Mouse (Mus musculus): ENCODE measurements around the gene Prdm2.

Gene Prdm2

DNA sequence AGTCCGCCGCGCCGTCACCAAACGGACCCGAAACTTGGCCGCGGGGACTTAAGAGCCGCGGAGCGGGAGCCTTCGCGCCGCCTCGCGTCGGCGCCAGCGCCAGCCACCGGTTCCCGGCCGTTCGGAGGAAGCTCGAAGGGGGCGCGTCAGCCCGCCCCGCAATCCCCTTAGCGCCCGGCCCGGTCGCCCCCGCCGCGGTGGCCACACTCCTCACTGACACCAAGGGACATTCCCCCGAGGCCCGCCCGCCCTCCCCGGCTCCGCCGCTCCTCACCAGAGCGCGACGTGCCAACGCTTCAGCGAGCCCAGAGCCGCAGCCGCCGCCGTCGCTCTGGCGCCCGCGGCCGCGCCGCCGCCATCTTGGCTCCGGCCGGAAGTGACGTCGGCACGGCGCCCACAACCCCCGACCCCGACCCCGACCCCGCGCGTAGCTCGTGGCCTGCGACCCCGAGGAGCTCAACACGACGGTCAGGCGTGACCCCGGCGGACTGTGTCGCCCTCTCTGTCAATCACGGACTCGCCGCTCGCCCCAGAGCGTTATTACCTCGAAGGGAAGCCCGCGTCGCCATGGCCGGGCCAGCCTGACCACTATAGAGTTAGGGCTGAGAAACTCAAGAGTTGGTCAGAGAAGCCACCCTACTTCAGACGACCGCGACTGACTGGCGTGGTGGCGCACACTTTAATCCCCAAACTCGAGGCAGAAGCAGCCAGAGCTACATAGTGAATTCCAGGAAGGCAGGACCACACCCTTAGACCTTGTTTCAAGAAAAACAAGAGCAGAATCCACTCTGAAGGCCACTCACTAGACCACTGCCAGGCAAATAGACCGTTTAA lies at the start of gene Prdm2:
Prdm2 (minus strand) TSS at position 655 of the 834 bp plus-strand sequence.
- peak; percentile 88 for DNase-seq

DNA sequence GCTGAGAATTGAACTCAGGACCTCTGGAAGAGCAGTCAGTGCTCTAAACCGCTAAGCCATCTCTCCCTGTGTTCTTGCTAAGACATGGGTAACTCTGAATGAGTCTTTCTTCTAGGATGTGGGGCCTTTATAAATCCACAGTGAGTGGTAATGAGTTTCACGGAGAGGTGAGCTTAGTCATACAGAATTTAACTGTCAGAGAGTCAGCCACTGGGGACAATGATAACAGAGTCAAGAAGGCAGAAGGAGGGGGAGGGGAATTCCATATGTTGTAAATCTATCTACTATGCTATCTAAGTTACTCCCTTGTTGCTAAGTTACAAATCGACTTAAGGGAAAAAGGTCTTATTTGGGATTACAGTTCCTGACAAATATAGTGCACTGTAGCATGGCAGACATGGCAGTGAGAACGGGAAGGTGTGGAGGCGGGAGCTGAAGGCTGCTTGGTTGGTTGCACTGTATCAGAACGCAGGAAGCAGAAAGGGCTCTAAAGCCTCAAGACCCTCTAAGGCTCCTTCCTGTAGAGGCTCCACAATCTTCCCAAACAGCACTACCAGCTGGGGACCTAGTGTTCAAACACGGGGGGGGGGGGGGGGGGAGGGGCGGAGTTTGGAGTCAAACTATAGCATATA lies 47.0 kb upstream of the Prdm2 start:
- peak; percentile 44 for DNase-seq

DNA sequence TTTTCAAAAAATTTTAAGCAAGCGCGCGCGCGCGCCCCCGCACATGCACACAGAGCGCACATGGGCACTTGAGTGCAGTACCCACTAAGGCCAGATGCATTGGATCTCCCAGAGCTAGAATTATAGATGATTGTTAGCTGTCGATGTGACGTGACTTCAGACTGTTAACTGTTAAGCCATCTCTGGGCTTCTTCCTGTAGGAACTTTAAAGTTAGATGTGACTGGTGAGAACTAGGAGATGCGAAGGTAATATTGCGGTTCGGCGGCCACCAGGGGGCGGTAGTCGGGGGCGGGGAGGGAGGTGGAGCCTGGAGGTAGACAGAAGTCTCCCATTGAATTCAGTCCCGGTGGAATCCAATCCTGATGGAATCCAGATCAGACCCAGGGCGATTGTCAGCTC lies 45.7 kb upstream of the Prdm2 start:
- peak; percentile 67 for DNase-seq

DNA sequence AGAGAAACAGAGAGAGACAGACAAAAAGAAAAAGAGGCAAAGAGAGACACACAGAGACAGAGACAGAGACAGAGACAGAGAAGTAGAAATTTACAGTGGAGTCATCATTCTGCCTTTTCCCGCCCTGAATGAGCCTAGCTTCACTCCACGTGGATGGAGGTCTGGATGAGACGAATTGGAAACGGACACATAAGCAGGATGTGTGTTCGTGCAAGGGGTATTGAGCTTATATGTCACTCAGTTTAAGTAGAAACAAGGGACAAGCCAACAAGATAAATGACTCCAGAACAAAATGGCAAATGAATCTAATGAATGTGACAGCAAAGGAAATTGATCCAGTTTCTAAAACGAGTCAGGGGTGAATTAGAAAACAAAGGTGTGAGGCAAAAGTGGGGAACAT lies 45.2 kb upstream of the Prdm2 start:
- no peak for DNase-seq

DNA sequence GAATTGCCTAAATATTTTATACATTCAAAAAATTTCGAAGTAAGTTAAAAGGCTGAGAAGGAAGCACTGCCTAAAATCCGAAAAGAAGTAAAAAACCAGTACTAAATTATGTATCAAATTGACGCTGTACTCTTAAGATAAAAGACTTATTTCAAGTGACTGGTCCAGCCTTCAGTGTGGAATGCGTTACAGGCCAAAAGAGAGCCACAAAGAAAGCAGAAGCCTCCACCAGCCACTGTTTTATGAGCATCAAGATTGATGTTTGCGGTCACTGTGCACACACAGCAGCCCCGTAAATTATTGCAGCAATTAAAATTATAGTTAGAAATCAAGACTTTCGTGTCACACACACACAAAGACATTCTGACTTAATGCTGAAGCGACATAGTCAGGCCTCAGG lies 42.7 kb upstream of the Prdm2 start:
- DNase-seq: no peak

DNA sequence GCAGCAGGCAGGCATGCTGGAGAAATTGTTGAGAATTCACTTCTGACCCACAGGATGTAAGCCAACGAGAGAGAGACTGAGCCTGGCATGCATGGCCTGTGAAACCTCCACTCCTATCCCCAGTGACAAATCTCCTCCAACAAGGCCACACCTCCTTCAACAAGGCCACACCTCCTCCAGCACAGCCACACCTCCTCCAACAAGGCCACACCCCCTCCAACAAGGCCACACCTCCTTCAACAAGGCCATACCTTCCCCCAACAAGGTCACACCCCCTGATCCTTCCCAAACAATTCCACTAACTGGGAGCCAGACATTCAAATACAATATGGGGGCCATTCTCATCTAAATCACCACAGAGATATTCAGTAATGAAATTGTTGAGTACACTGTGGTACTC lies 40.6 kb upstream of the Prdm2 start:
- DNase-seq: no peak

DNA sequence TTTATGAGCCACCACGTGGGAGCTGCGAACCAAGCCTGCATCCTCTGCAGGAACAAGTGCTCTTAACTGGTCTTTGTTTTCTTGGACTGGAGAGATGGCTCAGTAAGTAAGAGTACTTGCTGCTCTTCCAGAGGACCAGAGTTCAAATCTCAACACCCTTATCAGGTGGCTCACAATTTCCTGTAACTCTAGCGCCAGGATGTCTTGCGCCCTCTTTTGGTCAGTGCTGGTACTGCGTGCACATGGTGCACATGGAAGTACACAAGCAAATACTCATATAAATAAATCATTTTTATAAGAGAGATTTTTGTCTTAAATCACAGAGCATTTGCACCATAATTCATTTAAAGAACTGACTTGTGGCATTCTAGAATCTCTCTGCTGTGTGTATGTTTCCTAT lies 35.3 kb upstream of the Prdm2 start:
- no peak for DNase-seq

DNA sequence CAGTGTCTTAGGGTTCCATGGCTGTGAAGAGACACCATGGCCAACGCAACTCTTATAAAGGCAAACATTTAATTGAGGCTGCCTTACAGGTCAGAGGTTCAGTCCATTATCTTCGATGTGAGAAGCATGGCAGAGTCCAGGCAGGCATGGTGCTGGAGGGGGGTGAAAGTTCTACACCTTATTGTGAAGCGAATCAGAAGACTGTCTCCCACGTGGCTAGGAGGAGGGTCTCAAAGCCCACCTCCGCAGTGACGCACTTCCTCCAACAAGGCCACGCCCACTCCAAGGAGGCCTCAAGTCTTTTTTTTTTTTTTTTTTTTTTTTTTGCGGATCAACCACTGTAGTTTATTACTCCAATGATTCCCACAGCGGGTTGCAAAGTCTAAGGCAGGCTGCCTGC lies 28.5 kb upstream of the Prdm2 start:
- DNase-seq: no peak

DNA sequence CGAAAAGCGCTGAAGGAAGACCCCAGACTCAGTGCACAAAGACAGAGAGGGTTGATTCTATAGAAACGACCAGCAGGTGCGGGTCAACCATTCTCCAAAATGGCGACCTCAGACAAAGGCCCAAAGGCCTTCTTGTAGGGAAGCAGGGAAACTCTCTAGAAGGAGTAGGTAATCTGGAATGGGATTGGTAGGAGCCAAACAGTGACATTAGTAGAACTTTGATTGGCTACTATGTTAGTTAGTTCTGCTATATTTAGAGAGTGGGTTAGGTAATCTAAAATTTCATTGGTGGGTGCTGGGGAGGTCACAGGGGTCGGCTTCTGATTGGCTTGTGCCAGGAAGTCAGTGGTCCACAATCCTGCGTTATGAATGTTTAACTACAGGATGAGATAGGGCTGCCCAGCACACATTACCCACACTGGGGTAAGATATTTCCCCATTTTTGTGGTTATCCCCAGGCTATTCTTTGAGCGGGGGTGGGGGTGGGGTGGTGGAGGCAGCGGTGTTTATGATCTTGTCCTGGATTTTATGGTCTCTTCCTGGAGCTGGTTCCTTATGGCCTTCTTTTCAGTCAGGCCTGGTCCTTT lies 26.9 kb upstream of the Prdm2 start:
- no peak for DNase-seq

DNA sequence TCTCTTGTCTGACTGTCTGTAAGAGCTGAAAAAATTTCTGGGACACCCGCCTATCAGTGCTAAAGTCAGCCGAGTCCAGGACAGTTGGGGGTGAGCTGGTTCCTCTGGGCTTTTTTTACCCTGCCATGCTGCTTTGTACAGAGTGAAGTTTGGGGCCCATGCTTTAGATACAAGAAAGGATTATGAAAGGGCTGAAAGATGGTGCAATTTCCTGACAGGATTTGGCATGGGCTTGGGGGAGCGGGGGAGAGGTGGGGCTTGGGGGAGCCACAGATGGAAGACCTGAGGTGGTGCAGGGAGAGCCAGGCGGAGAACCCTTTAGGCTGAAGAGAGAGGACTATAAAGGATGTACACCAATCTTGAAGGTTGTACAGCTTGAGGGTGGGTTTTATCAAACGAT lies 26.3 kb upstream of the Prdm2 start:
- no peak for DNase-seq

DNA sequence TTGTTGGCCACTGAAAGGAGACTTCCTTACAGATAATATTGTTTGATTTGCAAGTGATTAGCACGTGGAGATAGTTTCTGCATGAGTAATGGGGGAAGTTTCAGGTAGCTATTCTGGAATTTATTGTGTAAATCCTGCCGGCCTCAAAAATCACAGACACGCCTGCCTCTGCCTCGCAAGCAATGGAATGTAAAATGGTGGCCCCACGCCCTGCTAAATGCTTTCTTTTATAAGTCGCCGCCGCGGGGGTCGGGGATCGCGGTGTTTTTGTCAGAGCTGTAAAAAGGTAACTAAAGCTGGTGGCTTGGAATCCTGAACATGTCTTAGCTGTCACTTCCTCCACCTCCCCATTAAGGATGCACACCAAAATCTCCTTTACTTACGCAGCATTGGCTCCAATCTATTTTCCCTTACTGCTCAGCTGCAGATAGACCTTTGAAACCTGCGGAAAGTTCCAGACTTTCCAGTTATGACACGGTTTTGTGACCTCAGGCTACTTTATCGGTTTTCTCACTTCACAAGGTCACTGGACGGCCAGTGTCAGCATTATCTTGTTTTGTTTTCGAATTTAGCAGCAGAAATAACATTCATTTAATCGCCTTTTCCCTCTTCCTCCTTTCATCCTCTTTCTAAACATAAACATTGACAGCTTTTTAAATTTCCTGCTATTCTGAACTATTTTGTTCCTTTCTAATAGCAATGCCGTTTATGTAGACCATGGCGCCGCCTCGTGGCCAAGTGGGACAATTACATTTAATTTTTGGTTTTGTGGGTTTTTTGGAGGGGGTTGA lies 25.6 kb upstream of the Prdm2 start:
- DNase-seq: peak; percentile 50

DNA sequence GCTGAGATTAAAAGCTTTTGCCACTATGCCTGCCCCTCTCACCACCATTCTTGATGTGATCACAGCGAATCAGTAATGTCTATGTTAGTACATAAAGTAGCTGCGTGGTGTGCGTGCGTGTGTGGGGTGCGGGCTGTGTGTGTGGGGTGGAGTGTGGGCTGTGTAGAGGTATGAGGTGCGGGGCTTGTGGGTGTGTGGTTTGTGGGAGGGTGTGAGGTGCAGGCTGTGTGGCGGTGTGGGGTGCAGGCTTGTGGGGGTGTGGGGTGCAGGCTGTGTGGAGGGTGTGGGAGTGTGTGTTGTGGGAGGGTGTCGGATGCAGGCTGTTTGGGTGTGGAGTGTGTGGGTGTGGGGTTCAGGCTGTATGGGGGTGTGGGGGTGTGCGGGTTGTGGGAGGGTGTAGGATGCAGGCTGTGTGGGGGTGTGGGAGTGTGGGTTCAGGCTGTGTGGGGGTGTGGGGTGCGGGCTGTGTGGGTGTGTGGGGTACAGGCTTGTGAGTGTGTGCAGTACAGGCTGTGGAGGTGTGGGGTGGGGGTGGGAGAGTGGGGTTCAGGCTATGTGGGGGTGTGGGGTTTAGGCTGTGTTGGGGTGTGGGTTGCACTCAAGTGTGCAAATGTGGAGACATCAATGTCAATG lies 19.1 kb upstream of the Prdm2 start:
- no peak for DNase-seq

DNA sequence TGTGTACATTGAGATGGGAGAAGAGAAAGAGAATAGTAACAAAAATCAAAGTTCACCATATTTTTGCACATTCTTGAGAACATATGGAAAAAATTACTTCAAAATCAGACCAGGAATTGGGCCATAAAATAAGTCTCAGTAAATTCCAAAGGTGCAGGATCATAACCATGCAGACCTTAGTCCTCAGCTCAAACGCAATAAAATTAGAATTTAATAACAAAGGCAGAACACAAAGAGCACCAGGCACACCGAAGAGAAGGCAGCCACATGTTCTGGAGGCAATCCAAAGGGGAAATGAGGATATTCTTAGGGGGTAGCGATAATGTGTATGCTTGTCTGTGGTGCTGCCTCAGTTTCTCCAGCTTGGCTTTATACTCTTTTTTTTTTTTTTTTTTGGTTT lies 18.3 kb upstream of the Prdm2 start:
- no peak for DNase-seq

DNA sequence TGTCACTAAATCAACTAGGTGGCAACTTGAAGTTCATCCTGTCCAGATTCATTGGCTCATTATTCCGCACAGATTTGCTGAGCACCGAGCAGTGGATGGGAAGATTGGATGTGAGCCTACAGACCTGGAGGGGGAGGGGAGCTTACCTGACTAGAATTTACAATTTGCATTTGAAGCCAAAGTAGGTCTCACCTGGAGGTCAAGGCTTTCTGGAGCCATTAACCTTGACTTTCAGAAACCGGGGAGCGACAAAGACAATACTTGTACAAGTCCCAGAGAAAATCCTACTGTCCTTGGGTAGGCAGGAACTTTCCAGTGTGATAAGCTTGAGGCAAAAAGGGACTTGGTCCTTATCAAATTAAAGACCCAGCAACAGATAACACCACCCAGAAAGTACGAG lies 15.2 kb upstream of the Prdm2 start:
- no peak for DNase-seq

DNA sequence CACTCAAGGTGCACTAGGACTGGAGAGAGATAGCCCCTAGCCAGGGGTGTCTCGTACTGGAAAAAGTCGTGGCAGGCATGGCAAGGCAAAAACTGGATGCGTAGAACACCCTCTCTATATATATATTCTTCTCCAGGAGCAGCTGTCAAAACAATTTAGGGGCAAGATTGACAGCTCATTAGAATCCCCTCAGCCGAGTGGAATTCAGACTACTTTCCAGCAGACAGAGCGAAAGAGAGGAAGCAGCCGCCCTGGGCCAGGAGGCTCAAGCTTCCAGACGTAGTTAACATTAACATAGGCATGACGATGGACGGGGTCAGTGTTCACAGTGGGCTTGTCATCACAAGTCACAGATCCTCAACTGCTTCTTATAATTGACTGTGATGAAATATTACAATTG lies 13.1 kb upstream of the Prdm2 start:
- DNase-seq: peak; percentile 61

DNA sequence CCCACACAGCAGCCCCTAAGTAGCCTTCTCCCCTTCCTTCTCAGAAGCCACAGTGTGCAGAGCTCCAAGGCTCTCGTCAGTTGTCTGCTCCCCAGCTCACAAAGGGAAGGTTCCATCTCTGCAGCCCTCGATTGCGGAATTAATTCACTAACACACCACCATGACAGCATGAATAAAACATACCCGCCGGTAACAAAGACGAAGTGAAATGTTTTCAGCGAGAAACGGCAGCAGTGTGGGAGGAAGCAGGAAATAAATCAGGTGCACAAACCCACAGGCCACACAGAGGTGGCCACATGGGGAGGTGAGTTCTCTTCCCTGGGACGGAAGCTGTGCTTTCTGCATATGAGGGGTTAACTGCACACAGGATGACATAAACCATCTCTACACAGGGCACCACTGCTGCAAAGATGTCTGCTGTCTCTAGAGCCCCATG lies 6.5 kb upstream of the Prdm2 start:
- DNase-seq: peak; percentile 32

DNA sequence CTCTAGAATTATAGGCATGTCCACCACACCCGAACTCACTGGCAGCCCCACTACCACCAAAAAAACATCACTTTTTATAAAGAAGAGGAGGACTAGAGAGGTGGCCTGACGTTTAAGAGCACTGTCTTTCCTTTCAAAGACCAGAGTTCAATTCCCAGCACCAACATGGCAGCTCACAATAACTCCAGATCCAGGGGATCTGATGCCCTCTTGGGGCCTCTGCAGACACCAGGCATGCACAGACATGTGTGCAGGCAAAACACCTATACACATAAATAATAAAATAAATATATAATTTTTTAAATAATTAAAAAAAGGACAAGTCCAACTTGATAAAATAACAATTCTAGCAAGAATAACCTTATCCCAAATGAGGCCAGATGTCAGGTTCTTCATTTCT lies 6.1 kb upstream of the Prdm2 start:
- no peak for DNase-seq

DNA sequence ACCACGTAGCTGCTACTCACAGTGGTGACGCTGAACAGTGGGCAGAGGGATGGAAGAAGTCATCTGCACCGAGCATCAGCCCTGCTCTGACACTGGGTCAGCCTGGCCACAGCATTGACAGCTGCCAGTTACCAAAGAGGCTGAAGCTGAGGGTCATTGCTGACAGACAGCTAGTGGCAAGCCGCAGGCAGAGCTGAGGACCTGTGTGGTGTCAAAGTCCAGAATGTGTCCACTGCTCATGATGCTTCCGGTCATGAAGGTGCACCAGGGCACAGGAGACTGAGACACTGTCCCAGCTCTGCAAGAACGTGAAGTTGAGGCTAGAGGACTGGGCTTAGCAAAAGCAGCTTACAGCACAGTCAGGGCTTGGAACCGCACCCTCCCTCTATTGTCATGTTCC lies 4.4 kb upstream of the Prdm2 start:
- DNase-seq: no peak

DNA sequence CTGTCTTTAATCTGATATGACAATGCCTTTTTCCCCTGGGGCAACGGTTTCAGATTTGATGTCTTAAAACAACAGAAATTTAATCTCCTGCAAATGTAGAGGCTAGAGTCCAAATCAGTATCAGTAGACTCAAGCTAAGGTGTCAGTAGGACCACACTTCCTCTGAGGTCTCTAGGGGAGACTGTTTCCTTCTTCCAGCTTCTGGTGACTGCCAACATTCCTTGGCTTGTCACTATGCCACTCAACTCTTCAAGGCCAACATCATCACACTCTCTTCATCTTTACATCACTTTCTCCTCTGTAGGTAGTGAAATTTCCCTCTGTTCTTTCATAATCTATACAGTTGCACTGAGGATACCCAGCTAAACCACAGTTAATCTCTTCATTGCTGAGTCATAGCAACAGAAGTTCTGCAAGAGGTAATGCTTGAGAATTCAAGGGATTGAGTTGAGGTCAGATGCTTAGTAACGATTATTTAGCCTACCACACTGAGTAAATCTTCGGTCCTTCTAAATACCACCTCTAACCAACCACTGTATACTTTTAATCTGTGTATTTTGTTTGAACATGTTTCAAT lies 1.5 kb upstream of the Prdm2 start:
- DNase-seq: no peak

DNA sequence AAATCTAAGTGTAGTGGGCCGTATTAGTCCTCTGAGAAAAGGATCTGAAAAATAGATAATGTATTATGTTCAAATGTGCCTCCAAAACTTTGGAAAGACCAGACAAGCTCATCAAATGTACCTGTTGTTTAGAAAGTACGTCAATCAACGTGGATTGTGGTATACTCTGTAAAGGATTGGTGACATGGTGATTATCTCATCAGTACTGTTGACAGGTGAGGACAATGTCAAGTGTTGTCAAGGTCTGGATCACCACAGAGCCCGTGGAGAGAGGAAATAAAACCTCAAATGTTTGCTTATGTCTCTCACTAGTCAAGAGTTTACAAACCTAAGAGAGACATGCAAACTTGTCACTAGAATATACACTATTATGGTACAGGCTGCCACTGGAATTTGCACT lies 776 bp upstream of the Prdm2 start:
- no peak for DNase-seq

DNA sequence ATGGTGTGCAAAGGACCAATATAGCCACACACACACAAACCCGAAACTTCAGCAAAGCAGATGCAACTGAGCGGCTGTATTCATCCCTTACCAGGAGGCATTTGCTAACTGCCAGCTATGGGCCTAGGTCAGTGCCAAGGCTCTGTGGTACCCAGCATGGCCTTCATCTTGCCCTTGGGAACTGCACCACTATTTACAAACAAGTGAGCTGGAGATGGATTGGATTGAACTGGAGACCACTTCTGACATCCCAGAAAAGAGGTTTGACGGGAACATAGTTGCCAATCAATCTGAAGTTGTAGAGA lies 332 bp upstream of the Prdm2 start:
- no peak for DNase-seq

DNA sequence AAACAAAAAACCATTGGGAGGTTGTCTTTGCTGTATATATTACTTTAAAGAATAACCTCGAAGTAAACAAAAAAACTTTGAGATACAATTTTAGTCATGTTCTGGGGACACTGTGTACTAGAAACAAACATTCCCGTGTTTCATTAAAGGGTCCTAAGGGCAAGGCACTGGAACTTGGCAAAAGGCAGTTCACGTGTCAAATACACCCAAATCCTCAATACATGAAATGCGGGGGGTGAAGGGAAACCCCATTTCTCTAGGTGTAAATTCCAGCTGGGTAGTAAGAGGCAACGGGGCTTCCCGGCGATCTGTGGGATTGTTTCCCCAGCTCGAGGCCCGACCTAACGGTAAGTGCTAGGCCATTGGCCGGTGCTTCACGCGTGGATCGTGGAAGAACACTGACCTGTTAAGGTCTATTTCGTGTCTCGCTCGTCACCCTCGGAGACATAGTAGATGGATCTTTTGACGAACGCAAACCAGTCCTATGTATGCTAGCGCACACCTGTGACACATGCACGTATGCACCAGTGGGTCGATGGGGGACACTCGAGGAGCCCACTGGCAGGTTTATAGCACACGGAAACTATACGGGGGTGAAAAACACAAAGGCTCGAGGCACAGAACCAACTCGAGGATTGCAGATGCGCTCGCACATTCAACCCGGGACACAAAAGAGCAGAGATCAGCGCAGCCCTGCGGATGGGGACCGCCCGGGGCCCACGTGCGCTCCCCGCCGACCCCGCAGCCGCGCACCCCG lies 1.0 kb downstream of the Prdm2 start:
- DNase-seq: peak; percentile 50

All from embryo, embryonic 11 days (tissue).